Mouse (Mus musculus) lung, postnatal 25 days (tissue): ENCODE results near the gene Paqr7.
A peak's percentile ranks its signal among the peaks of the same experiment; 100 is the strongest.
"Not testable (repeated sequence)": the region's sequence is repeated elsewhere in the genome, so short reads cannot be mapped to it uniquely, and the experiment has no call there.

Experiments
- DNase-seq: peaks from one replicate; pipeline ENCODE4 v3.0.0; 2022; ENCODE audit warnings: low spot score

Paqr7 gene

DNA sequence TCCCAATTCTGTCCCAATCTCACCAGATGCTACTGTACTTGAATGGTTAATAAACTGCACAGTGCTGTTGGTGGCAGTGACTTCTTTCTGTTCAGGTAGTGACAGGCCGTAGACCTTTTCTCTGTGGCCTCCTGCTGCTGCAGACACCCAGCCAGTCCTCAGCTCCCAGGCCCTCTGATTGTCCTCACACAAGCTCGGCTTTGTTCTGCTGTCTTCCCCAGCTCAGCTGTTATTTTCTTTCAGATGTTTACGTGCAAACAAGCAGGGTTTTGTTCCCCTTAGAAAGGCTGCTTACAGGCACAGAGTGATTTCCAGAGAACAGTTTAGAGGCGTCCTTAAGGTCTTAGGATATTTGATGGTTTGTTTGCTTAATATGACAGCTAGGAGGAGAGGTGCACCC, 22.7 kb upstream of the Paqr7 start:
- DNase-seq, result no peak

DNA sequence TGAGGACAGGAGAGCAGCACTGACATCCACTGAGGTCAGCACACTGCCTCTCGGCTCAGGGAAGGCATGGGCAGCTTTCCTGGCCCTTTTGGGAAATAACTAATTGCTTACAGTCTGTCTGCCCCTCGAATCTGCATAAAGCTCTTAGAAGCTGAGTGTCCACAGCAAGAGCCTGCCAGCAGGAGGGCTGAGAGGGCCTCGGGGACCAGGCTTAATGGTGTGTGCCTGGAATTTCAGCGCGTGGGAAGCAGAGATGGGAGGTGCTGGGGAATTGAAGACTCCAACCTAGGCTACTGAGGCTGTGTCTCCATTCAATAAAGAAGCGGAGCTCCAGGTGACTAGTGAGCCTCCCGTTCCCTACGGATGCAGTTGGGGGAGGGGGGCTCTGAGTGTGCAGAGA, 22.3 kb upstream of the Paqr7 start:
- no peak for DNase-seq

DNA sequence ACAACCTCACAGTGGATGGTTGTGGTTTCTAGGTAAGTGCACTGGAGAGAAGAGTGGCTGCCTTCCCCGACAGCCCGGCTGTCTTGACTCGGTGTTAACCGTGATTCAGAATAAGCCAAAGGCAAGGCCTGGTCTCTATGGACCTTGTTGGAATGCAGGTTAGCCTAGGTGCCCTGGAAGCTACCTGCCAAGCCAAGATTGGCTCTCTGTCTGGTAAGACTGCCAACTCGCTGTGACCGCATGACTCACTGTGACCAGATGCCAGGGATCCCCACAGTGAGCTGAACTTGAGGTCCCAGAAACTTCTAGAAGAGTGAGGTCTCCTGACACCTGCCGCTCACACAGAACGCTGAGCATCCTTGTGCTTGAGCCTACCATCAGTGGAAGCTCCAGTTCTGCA, 19.6 kb upstream of the Paqr7 start:
- DNase-seq, result peak; percentile 35

DNA sequence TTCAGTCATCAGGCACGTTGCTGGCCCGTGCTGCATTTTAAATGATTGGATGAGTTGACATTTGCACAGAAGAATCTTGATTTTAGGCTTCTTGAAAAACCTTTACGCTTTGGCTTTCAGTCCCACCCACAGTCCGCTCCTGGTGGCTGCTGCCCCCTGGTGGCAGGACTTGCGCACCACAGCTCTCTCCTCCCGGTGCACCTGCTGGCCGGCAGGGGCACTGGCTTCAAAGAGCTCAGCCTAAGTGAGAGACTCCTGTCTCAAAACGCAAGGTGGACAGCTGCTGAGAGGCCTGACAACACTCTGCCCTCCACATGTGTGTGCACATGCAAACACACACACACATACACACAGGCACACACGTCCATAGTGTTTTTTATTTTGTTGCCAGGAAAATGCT, 18.5 kb upstream of the Paqr7 start:
- DNase-seq, result peak; percentile 92

DNA sequence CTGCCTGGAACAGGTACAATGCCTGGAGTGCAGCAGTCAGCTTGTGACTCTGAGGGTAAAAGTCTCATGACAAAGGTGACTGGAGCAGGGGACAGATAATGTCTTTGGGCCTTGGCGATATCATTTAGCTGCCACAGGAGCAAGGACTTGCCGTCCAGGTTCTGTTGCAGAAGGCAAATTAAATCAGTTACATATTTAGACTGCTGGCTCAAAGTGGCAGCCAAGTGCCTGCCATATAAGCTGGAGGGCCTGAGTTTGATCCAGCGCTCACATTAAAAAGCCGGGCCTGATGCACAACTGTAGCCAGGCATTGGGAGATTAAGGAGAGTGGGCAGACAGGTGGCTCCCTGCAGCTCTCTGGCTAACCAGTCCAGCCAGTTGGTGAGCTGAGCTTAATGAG, 16.7 kb upstream of the Paqr7 start:
- DNase-seq, result no peak

DNA sequence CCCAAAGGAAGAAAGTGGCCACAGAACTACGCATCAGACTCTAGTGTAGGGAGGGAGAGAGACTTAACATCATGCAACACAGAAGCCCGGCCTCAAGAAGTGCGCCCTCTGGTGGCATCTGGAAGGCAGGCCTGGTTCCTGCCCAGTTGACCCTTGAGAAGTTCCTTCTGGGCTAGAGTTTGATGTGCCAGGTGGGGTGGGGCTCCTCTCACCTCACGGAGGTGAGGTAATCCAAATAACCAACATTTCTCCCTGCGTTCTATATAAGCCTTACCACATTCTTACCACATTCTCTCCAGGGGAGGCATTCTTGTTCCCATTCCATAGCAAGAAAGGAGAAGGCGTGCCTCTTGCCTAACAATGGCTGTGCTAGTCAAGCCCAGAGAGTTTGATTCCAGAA, 15.6 kb upstream of the Paqr7 start:
- peak; percentile 92 for DNase-seq

DNA sequence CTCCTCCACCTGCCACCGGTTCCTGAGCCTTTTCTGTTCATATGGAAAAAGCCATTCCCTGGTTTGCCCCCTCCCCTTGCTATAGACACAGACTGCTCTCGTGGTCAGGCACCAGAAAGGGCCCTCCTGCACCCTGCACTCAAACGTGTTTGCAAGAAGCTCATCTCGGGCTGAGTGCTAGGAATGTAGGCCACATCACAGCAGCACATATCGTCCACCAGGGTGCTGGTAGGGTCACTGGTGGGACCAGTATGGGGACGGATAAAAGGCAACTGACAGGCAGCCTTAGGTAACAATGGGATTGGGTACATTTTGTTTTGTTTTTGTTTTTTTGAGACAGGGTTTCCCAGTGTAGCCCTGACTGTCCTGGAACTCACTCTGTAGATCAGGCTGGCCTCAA, 15.2 kb upstream of the Paqr7 start:
- no peak for DNase-seq

DNA sequence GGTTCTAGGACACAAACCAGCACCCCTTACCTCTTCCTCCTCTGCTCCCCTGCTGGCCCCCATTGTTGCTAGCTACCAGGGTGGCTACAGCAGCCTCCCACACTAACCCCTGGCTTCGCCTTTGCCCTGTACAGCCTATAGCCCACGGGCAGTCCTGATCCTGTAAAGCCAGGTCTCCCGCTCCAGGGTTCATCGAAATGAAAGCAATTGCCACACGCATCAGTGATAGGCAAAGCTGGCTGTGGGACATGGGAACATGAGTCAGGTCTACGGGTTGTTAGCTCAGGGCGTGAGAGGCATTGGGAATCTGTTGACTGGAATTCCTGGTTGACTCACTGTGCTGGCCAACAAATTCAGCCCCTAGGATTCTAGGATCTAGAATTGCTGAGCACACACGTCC, 14.1 kb upstream of the Paqr7 start:
- no peak for DNase-seq

DNA sequence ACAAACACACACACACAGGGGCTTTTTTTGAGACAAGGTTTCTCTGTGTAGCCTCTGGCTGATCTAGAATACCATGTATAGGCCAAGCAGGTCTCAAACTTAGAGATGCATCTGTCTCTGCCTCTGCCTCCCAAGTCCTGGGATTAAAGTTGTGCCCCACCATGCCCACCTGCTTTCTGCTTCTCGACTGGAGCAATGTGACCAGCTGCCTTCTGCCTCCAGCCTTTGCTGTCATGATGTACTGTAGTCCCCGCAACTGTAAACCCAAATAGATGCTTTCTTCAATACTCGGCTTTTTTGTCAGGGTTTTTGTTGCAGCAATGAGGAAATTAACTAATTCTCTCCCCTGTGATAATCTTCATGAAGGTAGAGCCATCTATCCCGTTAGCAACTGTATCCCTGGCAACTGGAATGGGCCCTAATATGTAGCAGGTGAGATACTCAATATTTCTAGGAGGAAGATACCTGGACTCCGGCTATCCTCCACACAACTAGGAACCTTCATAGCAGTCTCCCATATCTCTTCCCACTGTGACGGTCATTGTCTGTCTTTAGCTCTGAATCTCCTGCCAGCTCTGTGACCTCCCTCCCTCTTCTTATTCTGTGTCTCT, 13.3 kb upstream of the Paqr7 start:
- no peak for DNase-seq

DNA sequence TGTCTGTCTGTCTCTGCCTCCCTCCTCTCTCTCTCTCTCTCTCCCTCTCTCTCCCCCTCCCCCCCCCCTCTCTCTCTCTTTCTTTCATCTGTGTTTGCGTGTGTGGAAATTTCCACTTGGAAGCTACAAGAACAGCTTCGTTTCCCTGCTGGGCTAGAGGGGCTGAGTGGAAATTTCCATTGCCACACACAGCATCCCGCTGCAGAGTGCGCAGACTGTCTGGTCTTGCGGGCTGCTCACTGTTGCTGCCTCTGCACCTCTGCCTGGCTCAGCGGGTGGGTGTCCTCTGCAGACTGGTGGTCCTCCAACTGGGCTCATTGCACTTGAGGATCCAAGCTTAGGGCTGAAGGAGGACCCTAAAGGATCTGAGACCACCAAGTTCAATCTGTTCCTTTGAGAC, 12.8 kb upstream of the Paqr7 start:
- peak; percentile 31 for DNase-seq

DNA sequence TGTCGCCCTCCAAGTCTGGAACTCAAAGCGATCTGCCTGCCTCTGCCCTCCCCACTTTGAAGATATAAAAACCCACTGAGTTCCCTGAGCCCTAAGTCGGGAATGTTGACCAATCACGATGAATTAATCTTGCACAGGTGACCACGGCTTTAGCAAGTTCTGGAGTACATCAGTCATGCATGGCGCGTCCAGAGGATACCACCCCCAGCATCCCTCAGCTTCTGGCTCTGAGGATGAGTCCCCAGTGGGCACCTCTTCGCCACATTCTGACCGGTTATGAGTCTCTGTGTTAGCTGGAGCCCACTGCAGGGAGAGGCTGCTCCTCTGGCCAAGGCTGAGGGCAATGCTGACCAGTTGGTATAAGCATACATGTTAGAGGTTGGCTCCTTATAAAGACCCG, 12.3 kb upstream of the Paqr7 start:
- DNase-seq, result no peak

DNA sequence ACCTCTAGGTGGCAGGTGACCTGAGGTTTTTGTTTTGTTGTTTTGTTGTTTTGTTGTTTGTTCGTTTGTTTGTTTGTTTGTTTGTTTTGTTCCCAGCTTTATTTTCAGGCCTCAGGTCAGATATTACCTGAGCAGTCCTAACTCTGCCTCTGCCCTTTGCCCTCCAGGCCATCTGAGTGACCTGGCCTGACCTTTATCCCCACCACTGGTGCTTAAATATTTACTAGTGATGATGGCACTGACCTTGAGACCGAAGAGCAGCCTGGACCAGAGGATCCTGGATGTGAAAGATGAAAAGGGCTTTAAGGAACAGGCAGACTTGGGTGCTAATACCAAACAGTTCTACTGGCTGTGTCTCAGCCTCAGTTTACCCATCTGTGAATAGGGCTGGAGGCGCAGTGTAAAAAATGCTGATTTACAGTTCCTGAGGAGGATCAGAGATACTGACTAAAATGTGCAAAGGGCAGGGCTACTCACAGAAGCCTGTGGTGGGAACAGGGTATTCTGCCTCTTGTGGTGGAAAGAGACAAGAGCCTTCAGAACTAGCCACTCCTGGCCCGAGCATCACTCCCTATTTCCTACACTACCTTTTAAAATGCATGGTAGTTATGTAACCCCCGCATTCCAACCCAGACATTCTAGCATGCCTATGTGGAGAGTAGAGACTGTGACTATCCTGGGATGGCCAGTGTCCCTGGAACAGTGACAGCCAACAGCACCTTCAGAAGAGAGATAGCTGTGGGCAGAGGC, 11.2 kb upstream of the Paqr7 start:
- no peak for DNase-seq

DNA sequence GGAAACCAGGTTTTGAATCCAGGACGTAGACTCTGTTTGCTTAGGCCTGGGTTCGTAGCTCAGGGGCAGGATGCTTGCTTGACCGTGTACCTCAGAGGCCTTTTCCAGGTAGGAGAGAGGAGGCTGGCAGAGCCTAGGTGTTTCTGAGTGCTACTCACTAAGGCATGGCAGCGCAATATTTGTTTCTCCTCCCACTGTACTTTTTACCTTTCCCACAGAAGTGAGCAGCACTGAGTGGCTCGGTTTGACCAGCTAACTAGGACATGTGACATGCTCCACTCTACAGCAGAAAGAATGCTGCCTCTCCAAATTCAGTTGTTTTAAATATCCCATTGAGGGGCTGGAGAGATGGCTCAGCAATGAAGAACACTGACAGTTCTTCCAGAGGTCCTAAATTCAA, 8.3 kb upstream of the Paqr7 start:
- peak; percentile 78 for DNase-seq

DNA sequence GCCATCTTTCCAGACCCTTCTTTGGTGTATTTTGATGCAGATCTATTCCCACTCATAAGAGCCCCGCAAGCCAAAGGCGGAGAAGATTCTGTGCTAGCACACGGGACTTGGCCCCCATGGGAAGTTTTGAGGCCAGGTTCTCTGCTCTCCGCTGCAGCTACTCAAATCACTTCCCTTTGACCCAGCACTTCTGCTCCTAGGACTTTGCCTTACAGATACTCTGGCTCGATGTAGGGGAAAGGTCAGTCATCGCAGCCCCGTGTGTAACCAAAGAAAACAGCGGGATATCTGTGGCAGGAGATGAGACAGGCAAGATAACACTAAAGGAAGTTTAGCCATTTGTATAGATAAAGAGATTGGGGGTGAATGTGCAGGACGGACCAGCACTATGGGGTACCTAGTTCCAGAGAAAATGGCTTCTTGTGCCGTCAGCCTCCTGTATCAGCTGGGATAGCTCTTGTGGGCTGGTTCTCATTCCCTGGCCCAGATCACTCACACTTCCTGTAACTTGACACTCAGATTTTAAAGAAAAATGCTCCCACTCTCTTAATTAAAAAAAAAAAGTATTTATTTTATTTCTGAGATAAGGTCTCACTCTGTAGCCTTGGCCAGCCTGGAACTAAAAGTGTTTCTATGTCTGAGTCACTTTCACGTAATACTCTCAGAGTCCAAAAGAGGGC, 6.4 kb upstream of the Paqr7 start:
- no peak for DNase-seq

DNA sequence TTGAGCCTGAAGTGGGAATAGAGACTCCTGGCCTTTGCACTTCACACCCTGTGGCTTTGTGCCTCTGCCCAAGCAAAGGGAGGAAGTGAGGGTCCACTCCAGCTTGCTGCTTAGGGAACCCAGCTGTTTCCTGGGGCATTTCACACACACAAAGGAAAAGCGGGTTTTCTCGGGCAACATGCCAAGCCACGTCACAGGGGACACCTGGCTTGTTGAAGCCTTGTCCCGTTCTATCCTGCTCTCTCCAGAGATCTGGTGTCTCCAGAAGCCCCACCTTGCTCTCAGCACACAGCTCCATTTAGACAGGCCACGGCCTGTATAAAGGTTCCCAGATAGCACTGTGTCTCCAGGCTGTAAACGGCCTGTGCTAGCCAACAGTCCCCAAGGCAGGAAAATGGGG, 4.8 kb upstream of the Paqr7 start:
- DNase-seq, result no peak

DNA sequence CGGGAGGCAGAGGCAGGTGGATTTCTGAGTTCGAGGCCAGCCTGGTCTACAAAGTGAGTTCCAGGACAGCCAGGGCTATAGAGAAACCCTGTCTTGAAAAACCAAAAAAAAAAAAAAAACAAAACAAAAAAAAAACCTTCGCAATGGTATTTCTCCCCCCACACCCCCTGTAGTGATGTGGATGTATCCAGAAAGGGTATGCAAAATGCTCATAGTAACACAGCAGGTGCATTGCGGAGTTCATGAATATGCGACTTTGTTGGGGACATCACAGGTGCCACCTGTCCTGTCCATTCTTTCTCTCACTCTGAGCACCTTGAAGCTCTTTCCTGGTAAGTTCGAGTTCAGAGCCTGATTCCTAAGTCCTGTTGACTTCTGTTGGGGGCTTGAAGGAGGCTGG, 2.3 kb upstream of the Paqr7 start:
- DNase-seq, result not testable (repeated sequence)

DNA sequence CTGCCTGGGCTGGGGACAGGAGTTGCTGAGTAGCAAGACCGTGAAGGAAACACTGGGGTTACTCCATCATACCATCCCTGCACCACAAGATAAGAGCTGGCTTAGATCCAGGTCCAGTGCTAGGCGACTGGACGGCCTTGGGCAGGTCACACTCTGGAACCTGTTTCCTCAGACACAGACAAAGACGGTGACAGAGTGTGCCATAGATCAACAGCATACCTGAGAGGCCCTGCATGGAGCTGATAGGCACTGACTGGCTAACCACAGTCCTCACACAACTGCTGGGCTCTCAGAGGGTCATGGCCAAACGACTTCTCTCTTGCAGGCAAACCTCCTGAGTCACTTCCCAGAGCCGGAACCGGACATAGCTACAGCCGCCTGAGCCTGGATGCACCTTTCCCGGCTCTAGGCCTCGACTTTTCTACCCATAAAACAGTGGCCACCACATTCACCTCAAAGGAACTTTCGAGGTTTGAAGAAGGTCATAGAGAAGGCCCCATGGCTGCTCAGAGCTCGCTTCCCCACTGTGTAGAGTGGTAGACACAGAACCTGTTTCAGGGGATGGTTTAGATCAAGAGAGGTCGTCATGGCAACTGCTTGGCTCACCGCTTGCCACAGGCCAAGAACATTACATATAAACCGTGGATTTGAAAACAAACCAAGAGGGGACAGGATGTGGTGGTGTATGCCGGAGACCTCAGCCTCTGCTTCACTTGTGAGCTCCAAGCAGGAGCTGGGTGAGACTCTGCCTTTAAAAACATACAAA, 1.5 kb upstream of the Paqr7 start:
- DNase-seq, result peak; percentile 86

DNA sequence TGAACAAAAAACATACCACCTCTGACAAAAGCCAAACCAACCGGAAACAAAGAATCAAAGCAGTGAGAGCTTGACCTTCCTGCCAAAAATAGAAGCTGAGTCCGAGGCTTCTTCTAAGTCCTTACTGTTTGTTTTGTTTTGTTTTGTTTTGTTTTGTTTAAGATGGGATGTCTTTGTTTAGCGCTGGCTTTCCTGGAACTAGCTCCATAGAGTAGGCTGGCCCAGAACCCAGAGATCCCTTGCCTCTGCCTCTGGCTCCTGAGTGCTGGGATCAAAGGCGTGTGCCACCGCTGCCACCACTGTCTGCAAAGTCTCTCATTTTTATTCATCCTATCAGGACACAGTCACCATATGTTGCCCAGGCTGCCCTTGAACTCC, 962 bp upstream of the Paqr7 start:
- no peak for DNase-seq

DNA sequence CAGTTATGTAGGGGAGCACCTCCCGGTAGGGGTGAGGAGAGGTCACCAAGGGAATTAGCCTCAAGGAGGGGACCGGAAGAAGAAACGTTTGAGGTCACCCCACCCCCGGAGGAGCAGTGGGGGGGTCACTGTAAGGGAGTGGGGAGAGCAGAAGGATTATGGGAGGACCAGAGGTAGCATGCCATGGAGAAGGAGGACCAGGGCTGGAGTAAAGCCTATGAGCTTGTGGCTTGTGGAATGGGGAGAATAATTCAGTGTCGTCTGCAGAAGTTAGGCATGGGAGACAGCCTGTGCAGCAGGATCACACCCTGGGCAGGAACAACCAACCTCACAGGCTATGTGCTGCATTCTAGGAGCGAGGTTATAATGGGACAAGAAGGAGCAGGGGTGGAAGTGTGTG, 726 bp downstream of the Paqr7 start:
- no peak for DNase-seq

DNA sequence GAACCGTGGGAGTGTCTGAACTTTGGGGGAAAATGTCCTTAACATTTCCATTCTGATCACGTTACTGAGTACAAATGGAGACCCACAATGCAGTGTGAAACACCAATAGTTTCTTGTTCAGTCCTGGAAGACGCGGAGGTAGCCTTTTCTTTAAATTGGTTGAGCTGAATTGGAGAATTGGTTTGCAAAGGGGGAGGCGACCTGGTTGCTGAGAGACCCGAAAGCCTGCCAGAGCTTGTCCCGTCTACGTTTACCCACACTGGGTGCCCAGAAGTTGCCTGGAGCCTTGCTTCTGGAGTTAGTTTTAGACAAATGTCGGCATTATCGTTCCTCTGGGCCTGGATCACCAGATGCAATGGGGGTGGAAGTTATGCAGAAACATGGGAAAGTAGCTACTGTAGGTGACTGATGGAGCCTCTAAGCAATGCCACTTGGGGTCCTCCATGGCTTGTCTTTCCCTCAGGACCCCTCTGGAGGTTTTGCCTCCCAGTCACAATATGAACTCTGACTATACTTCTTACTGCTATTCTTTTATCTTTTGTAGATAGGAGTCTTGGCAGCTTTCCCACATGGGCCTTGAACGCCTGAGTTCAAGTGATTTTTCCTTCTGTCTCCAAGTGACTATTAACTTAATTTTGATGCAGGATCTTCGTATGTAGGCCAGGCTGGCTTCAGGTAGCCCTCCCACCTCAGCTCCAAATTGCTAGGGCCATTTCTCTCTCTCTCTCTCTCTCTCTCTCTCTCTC, 1.7 kb downstream of the Paqr7 start:
- DNase-seq, result no peak

DNA sequence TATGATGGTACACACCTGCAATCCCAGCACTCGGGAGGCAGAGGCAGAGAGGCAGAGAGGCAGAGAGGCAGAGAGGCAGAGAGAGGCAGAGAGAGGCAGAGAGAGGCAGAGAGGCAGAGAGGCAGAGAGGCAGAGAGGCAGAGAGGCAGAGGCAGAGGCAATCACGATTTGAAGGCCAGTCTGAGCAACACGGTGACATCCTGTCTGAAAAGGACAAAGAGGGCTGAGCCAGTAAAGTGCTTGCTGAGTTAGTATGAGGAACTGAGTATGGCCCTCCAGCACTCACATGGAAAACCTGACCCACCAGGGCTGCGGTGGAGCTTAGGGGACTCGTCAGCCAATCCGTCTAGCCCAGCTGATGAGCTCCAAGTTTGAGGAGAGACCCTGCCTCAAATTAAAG, 2.5 kb downstream of the Paqr7 start:
- not testable (repeated sequence) for DNase-seq

DNA sequence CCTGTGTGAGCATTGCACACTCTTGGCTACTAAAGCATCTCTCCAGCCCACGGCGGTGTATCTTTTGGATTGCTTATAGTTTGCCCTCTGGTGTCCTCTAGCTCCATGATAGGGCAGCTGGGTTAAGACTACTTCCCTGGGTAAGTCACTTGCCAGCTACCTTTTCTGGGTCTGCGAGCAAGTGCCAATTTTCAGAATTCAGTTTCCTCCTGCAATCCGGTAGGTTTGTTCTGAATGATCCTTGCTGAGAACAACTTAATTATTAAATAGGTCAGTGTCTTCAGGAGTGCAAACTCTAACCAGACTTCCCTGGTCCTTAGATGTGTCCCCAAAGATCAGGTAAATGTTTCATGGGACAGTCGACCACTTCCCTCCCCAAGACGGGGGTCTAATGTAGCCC, 4.6 kb downstream of the Paqr7 start:
- DNase-seq, result no peak
